Mouse (Mus musculus) bone marrow, adult 2 months (tissue): ENCODE measurements around the gene Usp48.

Experiments used
- CTCF ChIP-seq: fragments of 200-500 bp; IDR thresholded peaks from 2 replicates; pipeline ENCODE4 v1.5.1; 2011; ENCODE audit warnings: low read length, control low read depth; ENCODE audit not compliant: control insufficient read depth, insufficient read depth
- POLR2A ChIP-seq: fragments of 200-500 bp; IDR thresholded peaks from 2 replicates; pipeline ENCODE4 v1.6.1; 2011; ENCODE audit warnings: low read depth, mild to moderate bottlenecking, control low read depth, low read length, borderline replicate concordance; ENCODE audit not compliant: control insufficient read depth

DNA sequence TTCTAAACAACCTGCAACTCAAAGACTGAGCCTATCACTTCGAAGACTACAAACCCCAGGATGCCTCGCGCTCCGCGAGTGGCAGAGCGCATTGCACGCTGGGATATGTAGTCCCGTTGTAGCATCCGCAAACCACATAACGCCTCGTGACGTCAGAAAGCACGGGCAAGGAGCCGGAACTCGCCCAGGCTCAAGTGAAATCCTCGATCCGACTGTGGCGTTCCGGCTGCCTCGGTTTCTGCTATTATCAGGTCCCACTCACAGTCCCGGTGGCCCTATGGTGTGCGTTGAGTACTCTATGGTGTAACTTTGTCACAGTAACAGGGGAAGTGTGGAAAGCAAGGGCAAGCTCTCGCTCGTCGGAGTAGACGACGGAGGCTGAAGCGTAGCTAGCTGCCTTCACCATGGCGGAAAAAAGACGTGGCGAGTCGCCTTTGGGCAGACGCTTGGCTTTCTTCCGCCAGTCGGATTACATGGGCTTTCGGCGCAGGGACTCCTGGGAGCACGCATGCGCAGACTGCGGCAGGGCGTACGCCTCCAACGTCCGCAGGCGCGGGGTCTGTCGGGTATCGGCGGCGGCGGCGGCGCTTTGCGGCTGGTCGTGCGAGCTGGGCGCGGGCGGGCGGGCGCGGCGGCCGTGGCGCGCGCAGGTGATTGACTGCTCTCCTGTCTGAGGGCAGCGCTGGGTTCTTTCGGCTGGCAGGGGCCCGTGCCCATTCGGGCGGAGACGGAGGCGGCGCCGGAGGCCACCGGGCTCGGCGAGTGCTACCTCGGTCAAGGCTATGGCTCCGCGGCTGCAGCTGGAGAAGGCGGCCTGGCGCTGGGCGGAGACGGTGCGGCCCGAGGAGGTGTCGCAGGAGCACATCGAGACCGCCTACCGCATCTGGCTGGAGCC lies at the start of gene Usp48:
- TF ChIP-seq CTCF (no peak), POLR2A (peak; percentile 70; the same call in 1 of the 2 replicates)
